Mouse (Mus musculus) myocyte (in vitro differentiated cells): ENCODE data around the gene Spocd1. TPM values are rescaled to one million over a fixed set of nuclear protein-coding genes. Genes with fewer than 3 reads are reported as not detected.

Experiments
- H3K27me3 ChIP-seq: one replicate; pipeline ENCODE4 v1.6.1; 2011; ENCODE audit not compliant: control insufficient read depth, insufficient read depth, insufficient read length
- H3K36me3 ChIP-seq: one replicate; pipeline ENCODE4 v1.6.1; 2011; ENCODE audit not compliant: control insufficient read depth, insufficient read depth
- H3K4me2 ChIP-seq: one replicate; pipeline ENCODE4 v1.6.1; 2011; ENCODE audit warnings: low read depth, control low read depth
- H3K4me3 ChIP-seq: one replicate; pipeline ENCODE4 v1.5.1; 2011; ENCODE audit warnings: mild to moderate bottlenecking, control low read depth, moderate library complexity
- H3K79me2 ChIP-seq: one replicate; pipeline ENCODE4 v1.6.1; 2011; ENCODE audit not compliant: control insufficient read depth, insufficient read depth
- H3ac ChIP-seq: one replicate; pipeline ENCODE4 v1.6.1; 2011; ENCODE audit not compliant: control insufficient read depth, insufficient read length
- CEBPB ChIP-seq: IDR thresholded peaks from 2 replicates; pipeline ENCODE4 v1.6.1; 2011; ENCODE audit warnings: mild to moderate bottlenecking, moderate library complexity; ENCODE audit not compliant: poor library complexity, insufficient read depth, severe bottlenecking
- E2F4 ChIP-seq: IDR thresholded peaks from one replicate; pipeline ENCODE4 v1.6.1; 2011; ENCODE audit warnings: mild to moderate bottlenecking, control low read depth, moderate library complexity; ENCODE audit not compliant: insufficient read depth
- MAX ChIP-seq: IDR thresholded peaks from one replicate; pipeline ENCODE4 v1.6.1; 2011; ENCODE audit warnings: low read depth, mild to moderate bottlenecking, control low read depth
- MYOD1 ChIP-seq, 3 experiments: IDR thresholded peaks; one replicate each; pipeline ENCODE4 v1.6.1; 2011; ENCODE audit warnings: control low read depth in 2 of 3, low read depth in 2 of 3, mild to moderate bottlenecking in 2 of 3, moderate library complexity in 1 of 3; ENCODE audit not compliant: insufficient read length in 2 of 3, control insufficient read depth in 1 of 3
- MYOG ChIP-seq, 3 experiments: IDR thresholded peaks; one replicate each; pipeline ENCODE4 v1.6.1; 2011; ENCODE audit warnings: control low read depth in 2 of 3, low read depth in 2 of 3, mild to moderate bottlenecking in 2 of 3; ENCODE audit not compliant: insufficient read length in 2 of 3, control insufficient read depth in 1 of 3, insufficient read depth in 1 of 3
- POLR2A ChIP-seq: IDR thresholded peaks from one replicate; pipeline ENCODE4 v1.6.1; 2011; ENCODE audit warnings: low read depth, mild to moderate bottlenecking, control low read depth, moderate library complexity; ENCODE audit not compliant: insufficient read length
- POLR2AphosphoS2 ChIP-seq: IDR thresholded peaks from one replicate; pipeline ENCODE4 v1.6.1; 2011; ENCODE audit warnings: low read depth, control low read depth; ENCODE audit not compliant: insufficient read length
- REST ChIP-seq: IDR thresholded peaks from one replicate; pipeline ENCODE4 v1.6.1; 2011; ENCODE audit warnings: mild to moderate bottlenecking, control low read depth, moderate library complexity; ENCODE audit not compliant: insufficient read depth, insufficient read length
- SRF ChIP-seq: IDR thresholded peaks from one replicate; pipeline ENCODE4 v1.6.1; 2011; ENCODE audit warnings: low read depth; ENCODE audit not compliant: control insufficient read depth, insufficient read length
- TCF12 ChIP-seq: IDR thresholded peaks from one replicate; pipeline ENCODE4 v1.6.1; 2011; ENCODE audit warnings: mild to moderate bottlenecking, control low read depth; ENCODE audit not compliant: poor library complexity, insufficient read depth, severe bottlenecking
- TCF3 ChIP-seq: IDR thresholded peaks from one replicate; pipeline ENCODE4 v1.6.1; 2011; ENCODE audit warnings: low read depth, control low read depth; ENCODE audit not compliant: insufficient read length
- USF1 ChIP-seq: IDR thresholded peaks from one replicate; pipeline ENCODE4 v1.6.1; 2011; ENCODE audit warnings: low read depth, mild to moderate bottlenecking, control low read depth, moderate library complexity
- polyA plus RNA-seq: library from polyadenylated mRNA; unstranded; fragments of >200 nt; fragmentation: generic; extraction: Trizol; gene quantifications from one replicate; pipeline ENCODE4 v1.2.1, GENCODE M21; 2012; ENCODE audit warnings: missing spikeins

Gene Spocd1
- polyA plus RNA-seq, 1 experiment, result not detected

DNA sequence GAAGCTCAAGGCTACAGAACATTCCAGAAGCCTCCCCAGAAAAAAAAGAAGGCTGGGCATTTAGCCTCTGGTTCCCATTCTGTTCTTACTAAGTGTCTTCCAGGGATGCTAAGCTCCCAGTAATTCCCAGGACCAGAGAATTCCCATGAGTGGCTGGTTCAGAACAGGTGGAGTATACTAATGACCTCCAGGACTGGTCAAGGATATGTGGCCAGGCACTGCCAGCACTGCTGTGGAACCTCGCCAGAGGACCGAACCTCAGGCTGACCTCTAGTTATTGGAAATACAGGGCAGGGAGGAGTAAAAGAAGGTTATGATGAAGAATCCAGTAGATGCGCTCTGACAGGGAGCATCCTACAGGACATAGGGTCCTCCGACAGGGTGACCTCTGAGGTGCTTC lies 26.7 kb upstream of the Spocd1 start:
- Histone ChIP-seq H3K27me3 (no peaks in the 10 kb centered on the region), H3ac (no peak overlapping the region), H3K36me3 (no peaks in the 10 kb centered on the region), H3K4me3 (no peak overlapping the region), H3K79me2 (no peaks in the 10 kb centered on the region), H3K4me2 (no peak overlapping the region)
- TF ChIP-seq MYOD1 (IDR thresholded peaks at IDR 0.05; ENCODE audit: control insufficient read depth in 1 of 3, insufficient read length in 2 of 3, low read depth in 2 of 3), result no peak
- no peak for TF ChIP-seq E2F4
- TF ChIP-seq POLR2A, result no peak
- TF ChIP-seq SRF, result no peak
- TF ChIP-seq POLR2AphosphoS2, result no peak
- no peak for TF ChIP-seq CEBPB
- TF ChIP-seq USF1, result no peak
- TF ChIP-seq TCF3, result no peak
- no peak for TF ChIP-seq REST
- TF ChIP-seq MYOG (IDR thresholded peaks at IDR 0.05; ENCODE audit: control insufficient read depth in 1 of 3, insufficient read depth in 1 of 3, insufficient read length in 2 of 3, low read depth in 2 of 3), result no peak
- TF ChIP-seq TCF12, result no peak
- no peak for TF ChIP-seq MAX

DNA sequence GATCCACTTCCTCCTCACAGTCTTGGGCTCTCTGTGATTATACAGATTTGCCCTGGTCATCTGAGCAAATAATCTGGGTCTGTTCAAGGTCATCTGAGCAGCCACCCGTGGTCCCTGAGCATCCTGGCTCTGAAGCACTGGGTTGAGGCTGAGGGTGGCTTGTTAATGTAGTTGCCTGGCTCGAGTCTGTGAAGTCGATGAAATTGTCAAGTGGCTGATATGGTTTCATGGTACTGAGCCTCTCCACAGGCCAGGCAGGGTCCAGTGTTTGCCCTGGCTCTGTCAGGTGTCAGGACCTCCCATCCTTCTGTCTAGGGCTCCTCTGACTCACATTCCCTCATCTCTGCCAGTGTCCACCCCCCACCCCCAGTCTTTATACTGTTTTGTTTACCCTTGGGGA lies 25.5 kb upstream of the Spocd1 start:
- TF ChIP-seq MAX (no peak), MYOG (IDR thresholded peaks at IDR 0.05; ENCODE audit: control insufficient read depth in 1 of 3, insufficient read depth in 1 of 3, insufficient read length in 2 of 3, low read depth in 2 of 3) (no peak), E2F4 (no peak), POLR2A (no peak), TCF3 (no peak), POLR2AphosphoS2 (no peak), TCF12 (no peak)
- H3K27me3 ChIP-seq, result no peaks in the 10 kb centered on the region

DNA sequence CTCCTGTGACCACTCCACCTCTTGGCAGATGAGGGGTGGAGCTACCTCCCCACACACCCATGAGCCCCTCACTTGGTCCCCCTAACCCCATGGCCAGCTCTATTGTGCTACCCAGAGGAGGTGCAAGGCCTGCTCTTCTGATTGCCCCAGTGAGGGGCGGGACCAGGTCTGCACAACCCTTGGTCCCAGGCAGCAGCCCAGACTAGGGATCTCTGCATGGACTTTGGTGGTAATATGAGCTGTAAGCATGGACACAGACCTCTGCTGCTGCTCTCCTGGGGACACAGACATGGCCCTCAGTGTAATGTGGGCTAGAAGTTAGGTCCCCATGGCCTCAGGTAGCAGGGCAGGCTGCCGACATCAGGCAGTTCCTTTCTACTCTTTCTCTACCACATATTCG lies 24.0 kb upstream of the Spocd1 start:
- no peaks in the 10 kb centered on the region for H3K79me2 ChIP-seq
- TF ChIP-seq CEBPB, result no peak

More for the DNA sequence above, 25.5 kb upstream of the Spocd1 start:
- Histone ChIP-seq H3ac (no peak overlapping the region), H3K36me3 (no peaks in the 10 kb centered on the region), H3K4me2 (no peak overlapping the region), H3K4me3 (no peak overlapping the region), H3K79me2 (no peaks in the 10 kb centered on the region)

DNA sequence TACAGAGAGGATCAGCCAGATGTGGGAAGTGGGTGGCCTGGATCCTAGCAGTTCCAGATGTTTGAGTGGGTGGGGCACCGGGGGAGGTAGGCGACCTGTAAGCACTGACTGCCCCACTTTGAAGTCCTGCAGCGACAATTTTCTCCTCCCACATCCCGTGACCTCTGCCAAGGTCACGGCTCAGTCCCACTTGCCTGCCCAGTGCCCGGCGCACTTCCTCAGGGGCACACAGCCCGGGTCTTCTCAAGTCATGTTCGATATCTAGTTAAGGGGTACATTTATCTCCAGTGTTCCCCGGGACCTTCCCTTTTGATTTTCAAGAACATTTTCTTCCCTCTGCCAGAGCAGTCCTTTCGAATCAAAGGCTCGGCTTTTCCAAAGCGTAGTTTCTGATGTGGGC lies 23.0 kb upstream of the Spocd1 start:
- H3ac ChIP-seq, result no peak overlapping the region
- H3K27me3 ChIP-seq, result no peaks in the 10 kb centered on the region
- H3K79me2 ChIP-seq, result no peaks in the 10 kb centered on the region
- H3K4me2 ChIP-seq, result no peak overlapping the region
- no peak overlapping the region for H3K4me3 ChIP-seq
- TF ChIP-seq USF1 (no peak), SRF (no peak), TCF12 (no peak), POLR2AphosphoS2 (no peak), MYOD1 (IDR thresholded peaks at IDR 0.05; ENCODE audit: control insufficient read depth in 1 of 3, insufficient read length in 2 of 3, low read depth in 2 of 3) (no peak), REST (no peak), MAX (no peak), CEBPB (no peak), TCF3 (no peak)
- H3K36me3 ChIP-seq, result no peaks in the 10 kb centered on the region

More for the DNA sequence above, 24.0 kb upstream of the Spocd1 start:
- H3K4me3 ChIP-seq, result no peak overlapping the region
- H3ac ChIP-seq, result no peak overlapping the region
- H3K36me3 ChIP-seq, result no peaks in the 10 kb centered on the region
- H3K4me2 ChIP-seq, result no peak overlapping the region
- no peaks in the 10 kb centered on the region for H3K27me3 ChIP-seq

DNA sequence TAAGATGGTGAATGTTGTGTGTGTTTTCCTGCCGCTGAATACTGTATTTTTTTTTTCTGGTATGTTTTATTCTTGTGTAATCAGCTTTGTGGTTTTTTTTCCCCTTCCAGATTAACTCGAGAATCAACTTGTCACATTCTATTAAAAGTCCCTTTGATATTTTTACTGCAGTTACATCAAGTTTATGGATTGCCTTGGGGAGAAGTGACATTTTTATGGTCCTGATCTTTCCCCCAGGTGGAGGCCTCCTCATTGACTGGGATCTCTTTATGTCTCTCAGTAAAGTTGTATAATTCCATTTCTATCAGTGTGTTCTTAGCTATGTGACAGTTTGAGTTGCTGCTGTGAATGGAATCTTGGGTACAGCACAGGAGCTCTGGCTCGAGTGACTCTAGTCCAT lies 20.2 kb upstream of the Spocd1 start:
- Histone ChIP-seq H3K4me2 (no peak overlapping the region), H3K36me3 (no peaks in the 10 kb centered on the region), H3K27me3 (no peaks in the 10 kb centered on the region), H3ac (no peak overlapping the region), H3K4me3 (no peak overlapping the region), H3K79me2 (no peaks in the 10 kb centered on the region)
- TF ChIP-seq POLR2A, result no peak
- no peak for TF ChIP-seq TCF3
- TF ChIP-seq MYOD1 (IDR thresholded peaks at IDR 0.05; ENCODE audit: control insufficient read depth in 1 of 3, insufficient read length in 2 of 3, low read depth in 2 of 3), result no peak
- no peak for TF ChIP-seq SRF
- TF ChIP-seq POLR2AphosphoS2, result no peak
- no peak for TF ChIP-seq CEBPB
- TF ChIP-seq MYOG (IDR thresholded peaks at IDR 0.05; ENCODE audit: control insufficient read depth in 1 of 3, insufficient read depth in 1 of 3, insufficient read length in 2 of 3, low read depth in 2 of 3), result no peak
- no peak for TF ChIP-seq E2F4
